Mouse (Mus musculus) mature B cell (primary cell): ENCODE measurements around the gene Ccdc169.
"Not testable (repeated sequence)": the region's sequence is repeated elsewhere in the genome, so short reads cannot be mapped to it uniquely, and the experiment has no call there.

Source experiments
- in situ Hi-C: fragments of 300-500 bp; cut with MboI; formaldehyde crosslinking; loops from 2 replicates; pipeline ENCODE4 v1.14.3; 2019

Gene Ccdc169

GRCm38 (mm10) chr3:55195581-55196327 is 58.6 kb downstream of the Ccdc169 start:
- in situ Hi-C loops, result no loop called here

- in situ Hi-C loops, result no loop called here
Observed at GRCm38 (mm10) chr3:55196328-55196710, 59.2 kb downstream of the Ccdc169 start.

GRCm38 (mm10) chr3:55203621-55204020 is 66.5 kb downstream of the Ccdc169 start:
- in situ Hi-C loops, result not testable (repeated sequence)

GRCm38 (mm10) chr3:55206413-55206812 is 69.3 kb downstream of the Ccdc169 start:
- in situ Hi-C loops, result no loop called here

GRCm38 (mm10) chr3:55207665-55208064 is 70.5 kb downstream of the Ccdc169 start:
- in situ Hi-C loops, result no loop called here

- in situ Hi-C loops, result no loop called here
Observed at GRCm38 (mm10) chr3:55212254-55212653, 75.1 kb downstream of the Ccdc169 start.

GRCm38 (mm10) chr3:55213785-55214184 is 76.6 kb downstream of the Ccdc169 start:
- in situ Hi-C loops, result no loop called here

- in situ Hi-C loops, result no loop called here
Observed at GRCm38 (mm10) chr3:55214413-55214812, 77.3 kb downstream of the Ccdc169 start.

- in situ Hi-C loops, result no loop called here
Observed at GRCm38 (mm10) chr3:55222502-55222901, 85.4 kb downstream of the Ccdc169 start.
